Mouse (Mus musculus) brain, embryonic 14.5 days (tissue): ENCODE data around the gene Gm2012.
"Not testable (repeated sequence)": the region's sequence is repeated elsewhere in the genome, so short reads cannot be mapped to it uniquely, and the experiment has no call there.

ENCODE experiments used
- CTCF ChIP-seq: fragments of 200-500 bp; IDR thresholded peaks from 2 replicates; pipeline ENCODE4 v1.5.1; 2012; ENCODE audit warnings: inconsistent platforms, mild to moderate bottlenecking, moderate library complexity, borderline replicate concordance; ENCODE audit not compliant: insufficient read depth, insufficient read length; ENCODE audit errors: extremely low read depth
- POLR2A ChIP-seq: fragments of 200-500 bp; IDR thresholded peaks from 2 replicates; pipeline ENCODE4 v1.6.1; 2012; ENCODE audit warnings: mild to moderate bottlenecking, inconsistent platforms, borderline replicate concordance; ENCODE audit not compliant: poor library complexity, insufficient read depth, insufficient read length, severe bottlenecking; ENCODE audit errors: extremely low read depth

- not testable (repeated sequence) for TF ChIP-seq CTCF, POLR2A
Observed at GRCm38 (mm10) chrX:26159146-26159545, 72.0 kb downstream of the Gm2012 start.
